ENCODE assay signal across 13 mouse cellular contexts in the genomic region with DNA sequence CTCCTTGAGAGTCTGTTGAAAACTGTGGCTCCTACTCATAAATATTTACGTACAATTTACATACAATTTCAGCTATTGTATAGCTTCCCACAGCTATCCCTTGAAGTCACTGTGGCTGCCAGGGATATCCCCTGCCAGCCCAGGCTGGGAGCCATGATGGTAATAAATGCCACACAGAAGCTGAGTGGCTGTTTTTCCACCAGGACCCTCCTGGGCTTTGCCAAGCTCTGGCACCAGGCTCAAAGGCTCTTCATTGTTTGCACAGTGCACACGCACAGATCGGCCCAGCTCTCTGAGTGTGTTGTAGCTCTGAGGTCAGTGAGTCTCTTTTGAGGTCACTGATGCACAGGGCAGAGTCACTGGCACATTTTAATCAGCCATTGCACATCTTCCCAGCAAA. TPM values are rescaled to one million over a fixed set of nuclear protein-coding genes. Genes with fewer than 3 reads are reported as not detected.
DNase-seq lines count a peak whose midpoint lies in the region; ATAC-seq and TF ChIP-seq lines count a peak whose summit lies in the region.
"Had no signal": no experiment of that assay in that cellular context is flagged by ENCODE, and none has a peak within 500 bp of the region (broad histone marks: within the 10 kb centered on the region; RNA-seq: fewer than 3 reads in every experiment).

No protein-coding gene starts in this region.

- WGBS in liver, embryonic 13.5 days (ENCODE audit: insufficient replicate concordance) = 68% methylated on average over 3 of the region's 3 CpGs
- 77% methylated on average over 3 of the region's 3 CpGs for WGBS in liver, embryonic 11.5 days
- 32% methylated on average over 3 of the region's 3 CpGs for WGBS in midbrain, postnatal 0 days

- no peak for TF ChIP-seq POLR2A in brain, embryonic 14.5 days (IDR thresholded peaks at IDR 0.05; ENCODE audit: borderline replicate concordance, extremely low read depth, insufficient read depth, insufficient read length, poor library complexity, severe bottlenecking)

- no peak for TF ChIP-seq CTCF in brain, embryonic 14.5 days (IDR thresholded peaks at IDR 0.05; ENCODE audit: borderline replicate concordance, extremely low read depth, insufficient read depth, insufficient read length)
- TF ChIP-seq CTCF in midbrain, postnatal 0 days (IDR thresholded peaks at IDR 0.05) = no peak

- ATAC-seq in liver, embryonic 13.5 days (ENCODE audit: low read depth) = 0 out of 2 replicates have a peak, but pooled peaks have one; percentile 47
- no peak for ATAC-seq in liver, embryonic 11.5 days (replicated peaks; ENCODE audit: low FRiP score)
- ATAC-seq in midbrain, postnatal 0 days (ENCODE audit: low FRiP score) = no peak
- ATAC-seq: Patski had no signal

- H3K9me3 ChIP-seq in liver, embryonic 13.5 days (replicated peaks) = no peaks in the 10 kb centered on the region
- no peaks in the 10 kb centered on the region for H3K9me3 ChIP-seq in liver, embryonic 11.5 days (ENCODE audit: control insufficient read depth, low read length)
- H3K9me3 ChIP-seq in midbrain, postnatal 0 days (ENCODE audit: low read length) = no peaks in the 10 kb centered on the region
- H3K9me3 ChIP-seq: hindbrain, embryonic 15.5 days; limb, embryonic 15.5 days had no signal

- H3K9ac ChIP-seq in liver, embryonic 13.5 days = no peak overlapping the region
- H3K9ac ChIP-seq in liver, embryonic 11.5 days (ENCODE audit: low read depth, low read length) = no peak overlapping the region
- no peak overlapping the region for H3K9ac ChIP-seq in midbrain, postnatal 0 days (replicated peaks; ENCODE audit: low read length, poor library complexity, severe bottlenecking)
- H3K9ac ChIP-seq: hindbrain, embryonic 15.5 days; limb, embryonic 15.5 days had no signal

- H3K4me3 ChIP-seq in liver, embryonic 13.5 days (replicated peaks) = no peak overlapping the region
- no peak overlapping the region for H3K4me3 ChIP-seq in liver, embryonic 11.5 days (ENCODE audit: low read depth, low read length)
- H3K4me3 ChIP-seq in midbrain, postnatal 0 days (ENCODE audit: low read depth, low read length) = no peak overlapping the region
- H3K4me3 ChIP-seq: hindbrain, embryonic 15.5 days; limb, embryonic 15.5 days had no signal

- intact Hi-C loops in heart, postnatal 25 days (cut with DNase I) = no loop called here

- H3K27ac ChIP-seq in liver, embryonic 13.5 days = peak overlapping the region; percentile 29
- H3K27ac ChIP-seq in liver, embryonic 11.5 days (ENCODE audit: low read depth, low read length) = no peak overlapping the region
- H3K27ac ChIP-seq in midbrain, postnatal 0 days (ENCODE audit: low read depth, low read length) = no peak overlapping the region
- H3K27ac ChIP-seq: hindbrain, embryonic 15.5 days; limb, embryonic 15.5 days had no signal

- peak; percentile 78 for DNase-seq in heart, adult 11 months
- no peak for DNase-seq in heart, postnatal 25 days (ENCODE audit: low spot score)
- no peak for DNase-seq in liver, embryonic 13.5 days
- DNase-seq in liver, embryonic 11.5 days (ENCODE audit: low spot score) = no peak
- DNase-seq in brain, embryonic 14.5 days (ENCODE audit: low read depth) = peak; percentile 54
- peak; percentile 60 for DNase-seq in midbrain, postnatal 0 days (ENCODE audit: low spot score)
- no peak for DNase-seq in ovary, adult 18-20 months (ENCODE audit: low spot score)
- DNase-seq: cerebellum, adult 18-20 months; retina, postnatal 1 day; thymus, postnatal 14 days had no signal

- no peaks in the 10 kb centered on the region for H3K27me3 ChIP-seq in liver, embryonic 13.5 days
- H3K27me3 ChIP-seq in liver, embryonic 11.5 days (replicated peaks; ENCODE audit: control insufficient read depth, insufficient read depth, low read length) = no peaks in the 10 kb centered on the region
- no peaks in the 10 kb centered on the region; the same call in 1 of the 2 replicates for H3K27me3 ChIP-seq in midbrain, postnatal 0 days (ENCODE audit: insufficient read depth, low read length)
- H3K27me3 ChIP-seq: hindbrain, embryonic 15.5 days; limb, embryonic 15.5 days; Patski had no signal

- H3K4me2 ChIP-seq in liver, embryonic 13.5 days = no peak overlapping the region
- no peak overlapping the region for H3K4me2 ChIP-seq in liver, embryonic 11.5 days
- no peak overlapping the region for H3K4me2 ChIP-seq in midbrain, postnatal 0 days (ENCODE audit: low read depth, low read length, poor library complexity, severe bottlenecking)
- H3K4me2 ChIP-seq: hindbrain, embryonic 15.5 days; limb, embryonic 15.5 days had no signal

- no peaks in the 10 kb centered on the region for H3K36me3 ChIP-seq in liver, embryonic 13.5 days
- no peaks in the 10 kb centered on the region for H3K36me3 ChIP-seq in liver, embryonic 11.5 days (ENCODE audit: control insufficient read depth, insufficient read depth, low read length)
- no peaks in the 10 kb centered on the region for H3K36me3 ChIP-seq in midbrain, postnatal 0 days (ENCODE audit: insufficient read depth, low read length)
- H3K36me3 ChIP-seq: hindbrain, embryonic 15.5 days; limb, embryonic 15.5 days had no signal

- H3K4me1 ChIP-seq in liver, embryonic 13.5 days (replicated peaks) = peaks cover 20% of the 10 kb centered on the region
- H3K4me1 ChIP-seq in liver, embryonic 11.5 days (replicated peaks; ENCODE audit: control insufficient read depth, insufficient read depth, low read length) = peaks cover 2% of the 10 kb centered on the region; the same call in 1 of the 2 replicates
- no peaks in the 10 kb centered on the region for H3K4me1 ChIP-seq in midbrain, postnatal 0 days (ENCODE audit: insufficient read depth, low read length)
- H3K4me1 ChIP-seq: hindbrain, embryonic 15.5 days; limb, embryonic 15.5 days had no signal

RNA-seq across cellular contexts. Expression of gene Synj2, which starts 28.2 kb away (rescaled TPM):
- total RNA-seq in heart, postnatal 25 days (2021) = 10 to 100 TPM; 41.6 to 48.5 TPM
- 1.0 and 1.3 TPM in 2 replicates for polyA plus RNA-seq in liver, embryonic 13.5 days (2015; fragmentation: Nextera tagmentation; extraction: Ambion mirVana)
- 2.2 TPM in 2 replicates for polyA plus RNA-seq in liver, embryonic 11.5 days (2014; fragmentation: Nextera tagmentation; extraction: Ambion mirVana)
- 0.81 and 1.6 TPM in 2 replicates for polyA plus RNA-seq in brain, embryonic 14.5 days (2012; rRNA removed)
- 3.1 and 4.0 TPM in 2 replicates for total RNA-seq in midbrain, postnatal 0 days (2014; rRNA removed)
- polyA plus RNA-seq in midbrain, postnatal 0 days (2015; fragmentation: Nextera tagmentation; extraction: Ambion mirVana) = 1.8 and 2.3 TPM in 2 replicates

Comparison
In these comparisons a context has a peak if more than half of its experiments do, and no peak if none do; other contexts are left out.
1. DNase-seq: peak in heart, adult 11 months (single experiment), brain, embryonic 14.5 days (single experiment) and midbrain, postnatal 0 days (single experiment); none in heart, postnatal 25 days (single experiment), liver, embryonic 13.5 days (single experiment), liver, embryonic 11.5 days (single experiment) and ovary, adult 18-20 months (single experiment).